Mouse (Mus musculus): ENCODE results near the gene Rab5a.

The Rab5a gene

GRCm38 (mm10) chr17:53543591-53544324 lies 64.7 kb downstream of the Rab5a start:
- peak; percentile 24 to 27 for DNase-seq

GRCm38 (mm10) chr17:53551306-53552299 lies 72.6 kb downstream of the Rab5a start:
- no peak for DNase-seq

GRCm38 (mm10) chr17:53554088-53554487 lies 75.1 kb downstream of the Rab5a start:
- peak in 1 of 2 experiments; percentile 18 for DNase-seq

- no peak for DNase-seq
Observed at GRCm38 (mm10) chr17:53554813-53555212, 75.8 kb downstream of the Rab5a start.

All from kidney, postnatal 4 days (tissue).